Mouse (Mus musculus) testis, adult 2 months (tissue): ENCODE results near the gene Olfr1359. TPM values are rescaled to one million over a fixed set of nuclear protein-coding genes. Genes with fewer than 3 reads are reported as not detected.
"Not testable (repeated sequence)": the region's sequence is repeated elsewhere in the genome, so short reads cannot be mapped to it uniquely, and the experiment has no call there.

ENCODE experiments used
- H3K27ac ChIP-seq: fragments of 200-500 bp; 2 replicates; pipeline ENCODE4 v1.5.1; 2012; ENCODE audit warnings: low read depth, low read length; ENCODE audit not compliant: control insufficient read depth, insufficient read depth
- H3K27me3 ChIP-seq: fragments of 200-500 bp; 2 replicates; pipeline ENCODE4 v1.6.1; 2012; ENCODE audit warnings: mild to moderate bottlenecking, low read length, moderate library complexity; ENCODE audit not compliant: control insufficient read depth, insufficient read depth
- H3K36me3 ChIP-seq: fragments of 200-500 bp; 2 replicates; pipeline ENCODE4 v1.6.1; 2012; ENCODE audit warnings: mild to moderate bottlenecking, low read length; ENCODE audit not compliant: control insufficient read depth, insufficient read depth
- H3K4me1 ChIP-seq: fragments of 200-500 bp; 2 replicates; pipeline ENCODE4 v1.6.1; 2012; ENCODE audit warnings: low read length; ENCODE audit not compliant: control insufficient read depth, insufficient read depth
- H3K4me3 ChIP-seq: fragments of 200-500 bp; 2 replicates; pipeline ENCODE4 v1.5.1; 2012; ENCODE audit warnings: low read depth, mild to moderate bottlenecking, low read length, moderate library complexity, mixed read lengths; ENCODE audit not compliant: control insufficient read depth
- CTCF ChIP-seq: fragments of 200-500 bp; IDR thresholded peaks from 2 replicates; pipeline ENCODE4 v1.5.1; 2012; ENCODE audit warnings: low read depth, mild to moderate bottlenecking, inconsistent platforms, low read length, moderate library complexity; ENCODE audit not compliant: control insufficient read depth, insufficient read depth, insufficient replicate concordance
- POLR2A ChIP-seq: fragments of 200-500 bp; IDR thresholded peaks from 2 replicates; pipeline ENCODE4 v1.6.1; 2012; ENCODE audit warnings: low read depth, mild to moderate bottlenecking, inconsistent platforms, low read length, moderate library complexity; ENCODE audit not compliant: control insufficient read depth
- polyA plus RNA-seq: library from polyadenylated mRNA; depleted of rRNA; stranded (reverse); fragments of >200 nt; gene quantifications from 2 replicates; pipeline ENCODE4 v1.2.3, GENCODE M21; 2012

The Olfr1359 gene
- polyA plus RNA-seq, 1 experiment, result 0.38 TPM

GRCm38 (mm10) chr13:21721757-21722372, 24.0 kb downstream of the Olfr1359 start, which contains the start of gene Hist1h2bm:
Gene Hist1h2bm (plus strand): TSS chr13:21722044.
- Histone ChIP-seq H3K27ac (peak within 1 kb of the TSS; percentile 69), H3K4me3 (peak within 1 kb of the TSS; percentile 39)
- not testable (repeated sequence) for H3K27me3 ChIP-seq, H3K4me1 ChIP-seq, H3K36me3 ChIP-seq
- peak; percentile 59; the same call in 1 of the 2 replicates for TF ChIP-seq POLR2A

- TF ChIP-seq CTCF, result no peak
- no peak for TF ChIP-seq POLR2A
- no peak overlapping the region for H3K4me3 ChIP-seq
- H3K27me3 ChIP-seq, result no peaks in the 10 kb centered on the region
- no peaks in the 10 kb centered on the region for H3K36me3 ChIP-seq
- H3K4me1 ChIP-seq, result peaks cover 4% of the 10 kb centered on the region; the same call in 1 of the 2 replicates
- peak overlapping the region; percentile 63 for H3K27ac ChIP-seq
Observed at GRCm38 (mm10) chr13:21722373-21722925, 24.5 kb downstream of the Olfr1359 start.

DNA sequence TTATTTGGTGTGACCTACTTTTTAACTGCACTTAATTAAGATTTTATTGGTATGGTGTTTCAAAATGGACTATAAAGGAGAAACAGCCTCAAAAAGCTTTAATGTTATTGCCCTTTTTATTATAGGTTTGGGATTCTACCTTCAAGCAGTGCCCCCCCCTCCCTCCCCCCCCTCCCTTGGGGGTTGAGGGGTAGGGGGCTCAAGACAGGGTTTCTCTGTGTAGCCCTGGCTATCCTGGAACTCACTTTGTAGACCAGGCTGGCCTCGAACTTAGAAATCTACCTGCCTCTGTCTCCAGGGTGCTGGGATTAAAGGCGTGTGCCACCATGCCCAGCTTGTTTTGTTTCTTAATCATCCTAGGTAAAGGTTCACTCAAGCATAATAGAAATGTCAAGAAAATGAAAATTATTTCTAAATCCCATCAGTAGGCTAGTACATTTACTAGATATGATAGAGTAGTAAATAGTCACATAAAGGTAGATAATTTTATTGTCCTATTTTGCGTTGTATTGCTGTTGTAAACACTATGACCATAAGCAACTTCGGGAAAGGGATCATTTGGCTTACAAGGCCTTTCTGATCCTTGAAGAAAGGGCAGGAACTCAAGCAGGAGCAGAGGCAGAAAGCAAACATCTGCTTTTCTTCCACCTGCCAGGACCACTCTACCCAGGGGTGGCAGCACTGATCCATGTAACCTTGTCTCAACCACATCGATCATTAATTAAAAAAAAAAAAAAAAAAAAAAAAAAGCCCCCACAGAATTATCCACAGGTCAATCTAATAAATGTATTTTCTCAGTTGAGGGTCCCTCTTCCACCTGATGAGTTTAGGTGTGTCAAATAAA, 25.3 kb downstream of the Olfr1359 start:
- TF ChIP-seq CTCF (no peak), POLR2A (no peak)
- Histone ChIP-seq H3K27ac (no peak overlapping the region), H3K4me3 (no peak overlapping the region), H3K4me1 (peaks cover 2% of the 10 kb centered on the region; the same call in 1 of the 2 replicates), H3K36me3 (no peaks in the 10 kb centered on the region), H3K27me3 (no peaks in the 10 kb centered on the region)

- no peaks in the 10 kb centered on the region for H3K36me3 ChIP-seq
- no peak overlapping the region for H3K4me3 ChIP-seq
- H3K4me1 ChIP-seq, result no peaks in the 10 kb centered on the region
- TF ChIP-seq CTCF, result no peak
- no peak for TF ChIP-seq POLR2A
- H3K27ac ChIP-seq, result no peak overlapping the region
- H3K27me3 ChIP-seq, result no peaks in the 10 kb centered on the region
Observed at GRCm38 (mm10) chr13:21727948-21728572, 30.1 kb downstream of the Olfr1359 start.

GRCm38 (mm10) chr13:21729544-21729943, 31.6 kb downstream of the Olfr1359 start:
- Histone ChIP-seq H3K4me3 (no peak overlapping the region), H3K4me1 (peaks cover 2% of the 10 kb centered on the region; the same call in 1 of the 2 replicates), H3K36me3 (no peaks in the 10 kb centered on the region), H3K27ac (no peak overlapping the region), H3K27me3 (no peaks in the 10 kb centered on the region)
- no peak for TF ChIP-seq CTCF
- TF ChIP-seq POLR2A, result no peak

DNA sequence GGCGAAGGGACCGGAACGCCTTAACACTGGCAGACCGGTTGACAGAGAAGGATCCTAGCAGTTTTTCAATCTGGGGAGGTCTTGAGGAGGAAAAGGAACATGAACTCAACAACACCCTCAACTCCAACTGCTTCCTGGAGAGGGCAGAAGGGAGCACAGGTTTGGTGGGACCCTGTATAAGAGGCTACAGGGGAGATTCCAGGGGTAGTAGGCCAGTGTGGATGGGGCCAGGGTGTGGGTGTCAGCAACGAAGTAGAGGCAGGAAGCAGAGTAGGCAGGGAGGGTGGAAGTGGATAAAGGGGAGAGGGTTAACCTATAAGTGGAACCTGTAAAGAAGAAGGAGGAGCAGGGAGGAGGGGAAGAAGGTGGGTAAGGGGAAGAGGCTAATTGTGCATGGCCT, 35.6 kb downstream of the Olfr1359 start:
- Histone ChIP-seq H3K27me3 (no peaks in the 10 kb centered on the region), H3K4me1 (peaks cover 4% of the 10 kb centered on the region), H3K27ac (no peak overlapping the region), H3K36me3 (no peaks in the 10 kb centered on the region), H3K4me3 (no peak overlapping the region)
- TF ChIP-seq CTCF (no peak), POLR2A (no peak)
